Mouse (Mus musculus) cortical plate, adult 2 months (tissue): ENCODE results near the gene Furin. TPM values are rescaled to one million over a fixed set of nuclear protein-coding genes. Genes with fewer than 3 reads are reported as not detected.

Experiments used
- H3K27ac ChIP-seq: fragments of 200-500 bp; 2 replicates; pipeline ENCODE4 v1.5.1; 2012; ENCODE audit warnings: low read length, control low read depth, inconsistent platforms; ENCODE audit not compliant: insufficient read depth
- H3K4me1 ChIP-seq: fragments of 200-500 bp; 2 replicates; pipeline ENCODE4 v1.6.1; 2011; ENCODE audit warnings: low read length; ENCODE audit not compliant: control insufficient read depth, insufficient read depth
- H3K4me3 ChIP-seq: fragments of 200-500 bp; 2 replicates; pipeline ENCODE4 v1.5.1; 2011; ENCODE audit warnings: mild to moderate bottlenecking, low read length, control low read depth; ENCODE audit not compliant: insufficient read depth
- CTCF ChIP-seq: fragments of 200-500 bp; IDR thresholded peaks from 2 replicates; pipeline ENCODE4 v1.5.1; 2011; ENCODE audit warnings: mild to moderate bottlenecking, control low read depth, low read length; ENCODE audit not compliant: insufficient read depth; ENCODE audit errors: extremely low read depth
- POLR2A ChIP-seq: fragments of 200-500 bp; IDR thresholded peaks from 2 replicates; pipeline ENCODE4 v1.6.1; 2011; ENCODE audit warnings: mild to moderate bottlenecking, low read length, control low read depth; ENCODE audit not compliant: insufficient read depth; ENCODE audit errors: extremely low read depth
- polyA plus RNA-seq: library from polyadenylated mRNA; depleted of rRNA; stranded (reverse); fragments of >200 nt; gene quantifications from 2 replicates; pipeline ENCODE4 v1.2.3, GENCODE M21; 2012

Gene Furin
- polyA plus RNA-seq, 1 experiment: 19.9 TPM

DNA sequence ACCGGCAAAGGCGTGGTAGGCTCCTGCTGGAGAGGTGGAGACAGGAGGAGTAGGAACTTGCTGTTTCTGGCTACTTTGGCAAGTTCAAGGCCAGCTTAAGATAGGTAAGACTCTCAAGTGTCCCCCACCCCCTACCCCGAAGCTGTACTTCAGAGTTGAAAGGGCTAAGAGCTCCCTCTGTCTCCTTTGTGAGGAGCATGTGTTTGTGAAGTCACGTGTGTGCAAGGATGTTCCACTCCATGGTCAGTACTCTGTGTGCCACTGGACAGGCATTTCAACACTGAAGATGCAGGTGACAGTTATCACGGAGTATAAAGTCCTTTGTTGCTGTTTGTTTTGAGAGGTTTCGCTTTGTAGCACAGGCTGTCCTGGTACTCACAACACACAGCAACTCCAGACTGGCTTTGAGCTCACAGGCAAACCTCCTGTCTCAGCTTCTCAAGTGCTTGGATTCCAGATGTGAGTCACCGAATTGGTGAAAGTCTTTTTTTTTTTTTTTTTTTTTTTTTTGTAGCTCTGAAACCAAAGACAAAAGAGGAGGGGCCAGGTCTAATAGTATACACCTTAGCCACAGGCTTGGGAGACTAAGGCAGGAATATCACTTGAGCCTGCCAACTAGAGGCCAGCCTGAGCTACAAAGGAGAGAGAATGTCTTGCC, 41.1 kb upstream of the Furin start:
- Histone ChIP-seq H3K4me1 (peaks cover 3% of the 10 kb centered on the region), H3K27ac (no peak overlapping the region), H3K4me3 (no peak overlapping the region)
- TF ChIP-seq POLR2A (no peak), CTCF (no peak)

DNA sequence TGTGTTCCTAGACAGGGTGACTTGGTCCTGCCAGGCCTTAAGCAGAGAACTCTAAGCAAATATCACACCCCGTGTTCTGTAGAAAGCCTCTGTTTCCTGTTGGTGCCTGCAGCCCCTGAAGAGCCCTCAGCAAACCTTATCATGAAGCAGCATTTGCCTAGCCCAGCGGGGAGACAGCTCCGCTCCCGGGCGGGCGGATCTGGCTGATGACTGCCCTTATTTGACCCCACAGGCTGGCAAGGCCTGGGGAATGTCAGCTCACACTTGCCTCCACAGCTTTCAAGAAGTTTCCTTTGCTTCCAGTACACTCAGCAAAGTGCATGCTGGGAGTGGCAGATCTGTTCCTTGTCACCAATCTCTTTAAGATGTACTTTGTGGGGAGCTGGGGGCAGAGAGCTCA, 40.3 kb upstream of the Furin start:
- TF ChIP-seq CTCF: no peak
- no peak for TF ChIP-seq POLR2A
- no peak overlapping the region for H3K27ac ChIP-seq

DNA sequence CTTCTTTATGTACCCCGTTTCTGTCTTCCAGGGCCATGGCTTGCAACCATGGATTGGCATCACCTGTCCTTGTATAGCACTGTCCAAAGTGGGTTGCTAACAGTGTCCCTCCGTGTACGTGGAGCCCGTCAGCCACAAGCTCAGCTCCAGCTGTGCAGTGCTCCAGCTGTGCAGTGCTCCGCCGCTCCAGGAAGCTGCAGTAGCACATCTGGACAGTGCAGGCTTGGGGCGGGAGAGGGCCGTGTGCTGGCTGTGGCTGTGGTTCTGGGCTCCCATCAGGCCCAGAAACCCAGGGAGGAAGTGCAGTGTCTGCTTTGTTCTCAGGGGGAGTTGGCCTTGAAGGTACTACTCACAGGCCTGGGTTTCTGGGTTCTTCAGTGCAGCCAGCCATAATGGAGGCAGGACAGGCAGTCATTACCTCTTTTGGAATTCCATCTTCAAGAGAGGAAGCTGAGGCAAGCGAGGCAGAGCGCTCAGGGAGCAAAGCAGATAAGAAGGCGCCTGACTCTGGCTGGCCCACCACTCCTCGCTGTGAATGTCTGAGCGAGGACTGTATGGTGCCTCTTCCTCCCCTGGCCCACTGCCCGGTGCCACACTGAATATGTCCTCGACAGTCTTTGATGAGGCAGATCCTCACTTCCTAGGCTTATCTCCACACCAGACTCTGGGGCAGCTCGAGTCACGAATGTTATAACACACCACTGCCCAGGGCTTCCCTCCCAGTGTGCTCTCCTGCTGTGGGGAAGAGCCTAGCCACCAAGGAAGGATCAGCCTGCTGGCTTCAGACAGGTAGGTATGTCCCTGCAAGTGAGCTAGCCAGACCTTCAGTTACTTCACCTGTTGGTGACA, 39.4 kb upstream of the Furin start:
- peaks cover 4% of the 10 kb centered on the region for H3K4me1 ChIP-seq
- H3K27ac ChIP-seq: no peak overlapping the region
- no peak for TF ChIP-seq POLR2A
- H3K4me3 ChIP-seq: no peak overlapping the region

More for the DNA sequence above, 40.3 kb upstream of the Furin start:
- peaks cover 3% of the 10 kb centered on the region for H3K4me1 ChIP-seq
- no peak overlapping the region for H3K4me3 ChIP-seq

DNA sequence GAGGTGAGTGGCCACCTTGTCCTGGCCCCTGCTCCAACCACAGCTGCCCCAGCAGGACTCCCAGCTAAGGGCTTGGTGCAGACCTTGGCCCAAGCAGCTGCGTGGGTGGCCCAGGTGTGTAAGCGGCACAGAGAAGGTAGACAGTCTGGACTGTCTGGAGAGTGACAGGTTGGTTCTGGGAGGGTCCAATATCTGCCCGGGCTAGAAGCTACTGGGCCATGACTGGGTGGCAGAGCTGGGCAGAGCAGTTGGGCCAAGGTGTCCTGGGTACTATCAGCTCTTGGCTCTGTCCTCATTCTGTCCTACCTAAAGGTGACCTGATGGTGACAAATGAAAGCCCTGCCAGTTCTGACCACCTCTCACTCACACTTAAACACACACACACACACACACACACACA, 37.9 kb upstream of the Furin start:
- TF ChIP-seq POLR2A (no peak), CTCF (no peak)
- Histone ChIP-seq H3K4me3 (no peak overlapping the region), H3K4me1 (peaks cover 4% of the 10 kb centered on the region), H3K27ac (no peak overlapping the region)

DNA sequence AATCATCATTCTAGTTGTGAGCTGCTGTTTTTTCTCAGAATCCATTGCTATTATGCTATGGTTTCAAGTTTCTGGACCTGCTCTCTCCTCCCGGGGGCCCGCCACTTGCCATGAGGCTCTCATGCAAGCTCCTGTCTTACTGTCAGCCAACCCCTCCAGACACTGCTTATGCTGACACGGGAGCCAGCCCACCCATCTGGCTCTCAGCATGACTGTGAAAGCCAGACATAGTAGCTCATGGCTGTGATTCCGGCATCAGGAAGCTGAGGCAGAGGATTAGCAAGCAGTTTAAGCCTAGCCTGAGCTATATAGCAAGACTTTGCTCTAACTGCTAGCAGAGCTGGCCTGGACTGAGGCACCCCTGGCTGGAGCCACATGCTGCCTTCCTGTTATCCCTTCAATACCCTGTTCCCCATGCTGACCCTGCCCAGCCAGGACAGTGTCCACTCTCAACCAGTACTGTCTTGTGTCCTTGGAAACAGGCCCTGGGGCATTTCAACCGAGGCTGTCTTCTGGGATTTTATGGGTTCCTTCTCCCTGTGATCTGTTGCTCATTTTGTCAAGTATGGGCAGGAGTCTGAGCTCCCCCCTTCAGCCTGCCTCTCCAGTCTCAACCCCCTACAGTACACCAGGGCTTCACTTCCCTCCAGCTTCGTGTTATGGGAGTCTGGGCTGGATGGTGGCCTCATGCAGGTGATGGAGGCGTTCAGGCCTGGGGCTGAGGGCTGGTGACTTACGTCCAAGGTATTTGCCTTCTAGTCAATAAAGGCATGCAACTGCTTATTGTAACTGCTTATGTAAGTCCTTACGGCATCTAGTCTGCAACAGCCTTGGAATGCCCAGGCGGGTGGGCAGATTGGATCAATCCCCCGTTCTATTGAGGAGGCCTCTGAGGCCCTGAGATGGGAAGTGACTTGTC, 37.0 kb upstream of the Furin start:
- no peak overlapping the region for H3K27ac ChIP-seq
- no peak for TF ChIP-seq CTCF
- no peak for TF ChIP-seq POLR2A
- H3K4me3 ChIP-seq: no peak overlapping the region
- peaks cover 4% of the 10 kb centered on the region for H3K4me1 ChIP-seq

DNA sequence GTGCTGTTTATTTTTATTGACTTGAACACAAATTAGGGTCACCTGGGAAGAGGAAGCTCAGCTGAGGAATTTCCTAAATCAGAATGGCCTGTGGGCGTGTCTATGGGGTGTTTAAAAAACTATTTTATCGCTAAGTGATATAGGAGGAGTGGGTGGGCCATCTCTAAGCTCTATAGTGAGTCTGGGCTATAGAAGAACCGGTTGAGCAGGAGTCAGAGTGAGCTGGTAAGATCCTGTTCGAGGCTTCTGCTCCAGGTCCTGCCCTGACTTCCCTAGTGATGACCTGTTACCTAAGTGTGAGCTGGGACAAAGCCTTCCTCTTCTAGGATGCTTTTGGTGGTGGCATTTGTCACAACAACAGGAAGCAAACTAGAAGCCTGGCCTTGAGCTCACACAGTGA, 35.4 kb upstream of the Furin start:
- no peak overlapping the region for H3K27ac ChIP-seq
- TF ChIP-seq POLR2A (no peak), CTCF (no peak)
- H3K4me3 ChIP-seq: no peak overlapping the region
- peaks cover 4% of the 10 kb centered on the region for H3K4me1 ChIP-seq

DNA sequence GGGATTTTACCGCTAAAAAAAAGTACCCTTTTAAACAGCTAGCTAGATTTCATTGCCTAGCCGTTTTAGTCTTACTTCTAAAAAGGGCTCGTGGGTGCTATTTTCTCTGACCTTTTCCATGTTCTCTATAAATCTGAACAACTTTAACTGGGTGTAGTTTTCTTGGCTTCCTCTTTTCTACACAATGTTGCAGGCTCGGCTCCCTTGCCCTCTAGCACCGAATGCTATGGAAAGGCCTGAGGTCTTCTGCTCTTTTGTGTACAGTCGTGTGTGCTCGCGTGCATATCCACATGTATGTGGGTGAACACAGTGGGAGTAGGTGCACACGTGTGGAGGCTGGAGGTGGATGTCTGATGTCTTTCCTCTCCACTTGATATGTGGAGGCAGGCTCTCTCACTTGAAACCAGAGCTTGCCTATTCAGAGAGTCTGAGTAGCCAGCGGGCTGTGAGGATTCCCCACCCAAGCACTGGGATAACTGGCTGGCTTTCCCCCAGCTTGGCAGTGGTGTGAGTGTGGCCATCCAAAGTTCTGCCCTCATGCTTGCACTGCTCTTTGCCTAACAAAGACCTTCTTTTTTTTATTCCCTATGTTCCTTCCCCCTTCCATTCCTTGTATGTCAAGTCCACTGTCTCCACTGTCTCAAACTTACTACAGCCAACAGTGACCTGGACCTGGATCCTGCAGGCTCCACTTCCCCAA, 34.7 kb upstream of the Furin start:
- TF ChIP-seq CTCF (no peak), POLR2A (no peak)
- no peak overlapping the region for H3K4me3 ChIP-seq
- H3K4me1 ChIP-seq: peaks cover 4% of the 10 kb centered on the region
- H3K27ac ChIP-seq: no peak overlapping the region

DNA sequence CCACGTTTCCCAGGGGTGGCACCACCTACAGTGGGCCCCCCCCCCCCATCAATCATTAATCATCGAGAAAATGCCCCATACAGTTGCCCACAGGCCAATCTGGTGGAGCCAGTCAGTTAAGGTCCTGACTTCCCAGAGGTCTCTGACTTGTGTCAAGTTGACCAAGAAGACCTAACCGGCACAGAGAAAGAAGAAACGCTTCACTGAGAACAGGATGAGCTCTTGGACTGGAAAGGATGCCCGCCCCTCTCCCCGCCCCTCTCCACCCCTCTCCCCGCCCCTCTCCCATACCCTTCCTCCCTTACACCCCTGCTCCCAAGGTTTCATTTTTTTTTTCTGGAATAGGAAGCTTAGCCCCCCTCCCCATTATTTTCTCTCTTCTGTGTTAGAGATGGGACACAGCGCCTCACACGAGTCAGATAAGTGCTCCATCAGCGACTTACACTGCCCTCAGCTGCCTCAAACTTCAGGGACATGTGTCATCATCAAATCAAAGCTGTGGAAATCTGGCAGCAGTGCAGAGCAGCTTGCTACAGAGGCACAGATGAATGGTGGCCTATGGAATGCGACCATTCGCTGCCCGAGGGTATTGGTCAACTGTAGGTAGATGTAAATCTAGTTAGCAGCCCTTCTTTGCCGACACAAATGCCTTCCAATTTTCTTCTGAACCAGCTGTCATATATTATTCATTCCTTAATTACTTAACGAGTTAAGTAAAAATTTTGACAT, 34.0 kb upstream of the Furin start:
- H3K4me1 ChIP-seq: peaks cover 4% of the 10 kb centered on the region
- TF ChIP-seq POLR2A: no peak
- TF ChIP-seq CTCF: no peak
- H3K27ac ChIP-seq: no peak overlapping the region
- no peak overlapping the region for H3K4me3 ChIP-seq

DNA sequence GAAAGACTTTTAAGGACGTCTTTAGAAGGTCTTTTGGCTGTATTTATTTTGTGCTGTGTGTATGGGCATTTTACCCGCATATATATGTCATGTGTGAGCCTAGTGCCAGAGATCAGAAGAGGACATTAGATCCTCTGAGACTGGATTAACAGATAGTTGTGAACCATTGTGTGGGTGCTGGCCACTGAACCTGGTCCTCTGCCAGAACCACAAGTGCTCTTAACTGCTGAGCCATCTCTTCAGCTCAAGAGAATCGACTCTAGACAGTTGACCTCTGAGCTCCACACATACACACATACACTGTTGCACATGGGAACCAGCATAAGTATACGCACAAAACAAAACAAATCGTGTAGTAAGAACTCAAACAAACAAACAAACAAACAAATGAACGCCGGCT, 31.3 kb upstream of the Furin start:
- Histone ChIP-seq H3K4me3 (no peak overlapping the region), H3K27ac (no peak overlapping the region), H3K4me1 (peaks cover 2% of the 10 kb centered on the region; the same call in 1 of the 2 replicates)
- TF ChIP-seq CTCF (no peak), POLR2A (no peak)
